Mouse (Mus musculus) urinary bladder, postnatal 4 days (tissue): ENCODE results near the gene Krt76.
A peak's percentile ranks its signal among the peaks of the same experiment; 100 is the strongest.

Source experiments
- DNase-seq, 2 experiments: peaks; one replicate each; pipeline ENCODE4 v3.0.0; 2021 to 2022; ENCODE audit warnings: low spot score in 2 of 2

Gene Krt76

DNA sequence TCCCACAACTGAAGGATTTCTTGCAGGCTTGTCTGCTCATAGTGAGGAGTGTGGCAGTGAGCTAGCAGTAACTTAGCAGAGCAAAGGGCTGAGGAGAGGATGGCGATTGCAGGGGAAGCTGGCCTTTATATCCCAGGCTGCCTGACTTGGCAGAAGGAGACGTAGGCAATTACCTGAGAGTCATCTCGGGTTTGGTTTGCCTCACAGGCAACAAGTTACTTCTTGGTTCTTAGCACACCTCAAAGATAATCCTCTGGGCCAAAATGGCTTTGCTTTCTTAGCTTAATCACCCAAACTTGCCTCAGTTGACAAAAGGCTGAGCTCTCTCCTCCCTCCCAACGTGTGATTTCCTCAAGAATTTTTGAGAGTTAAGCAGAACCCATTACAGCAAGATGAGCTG lies at the start of gene Krt76:
Gene Krt76 (minus strand): TSS at position 101 of the 400 bp plus-strand sequence.
- DNase-seq = no peak

GRCm38 (mm10) chr15:101941948-101942347 lies 49.2 kb upstream of the Krt76 start:
- DNase-seq = no peak

DNA sequence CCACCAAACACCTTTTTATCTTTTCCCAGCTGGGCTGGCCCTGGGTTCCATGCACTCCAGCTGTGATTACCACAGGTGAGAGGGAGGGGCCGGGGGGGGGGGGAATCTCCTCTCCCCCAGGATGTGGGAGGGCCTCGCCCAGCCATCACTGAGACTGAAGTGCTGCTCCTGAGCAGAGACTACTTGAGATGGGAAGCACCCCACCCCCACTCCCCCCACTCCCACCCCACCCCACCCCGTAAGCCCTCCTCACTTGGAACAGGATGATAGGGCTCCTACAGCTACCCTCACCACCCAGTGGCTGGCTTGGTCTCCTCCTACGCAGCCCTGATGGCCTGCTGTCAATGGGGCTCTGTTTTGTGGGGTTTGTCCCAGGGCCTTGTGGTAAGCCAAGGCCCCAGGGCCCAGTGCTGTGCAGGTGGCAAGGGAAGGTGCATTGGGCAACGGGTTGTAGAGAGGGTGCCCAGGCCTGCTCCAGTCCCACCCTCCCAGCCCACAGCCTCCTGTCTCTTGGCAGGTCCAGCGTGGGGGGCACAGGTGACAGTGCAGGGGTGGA lies 47.6 kb upstream of the Krt76 start, which contains the start of gene Krt79:
Gene Krt79 (minus strand): TSS at position 51 of the 556 bp plus-strand sequence.
- DNase-seq = no peak

- no peak for DNase-seq
These were observed 46.0 kb upstream of the Krt76 start for GRCm38 (mm10) chr15:101938600-101939308.

- DNase-seq = no peak
These were observed 40.3 kb upstream of the Krt76 start for GRCm38 (mm10) chr15:101933024-101933423.

DNA sequence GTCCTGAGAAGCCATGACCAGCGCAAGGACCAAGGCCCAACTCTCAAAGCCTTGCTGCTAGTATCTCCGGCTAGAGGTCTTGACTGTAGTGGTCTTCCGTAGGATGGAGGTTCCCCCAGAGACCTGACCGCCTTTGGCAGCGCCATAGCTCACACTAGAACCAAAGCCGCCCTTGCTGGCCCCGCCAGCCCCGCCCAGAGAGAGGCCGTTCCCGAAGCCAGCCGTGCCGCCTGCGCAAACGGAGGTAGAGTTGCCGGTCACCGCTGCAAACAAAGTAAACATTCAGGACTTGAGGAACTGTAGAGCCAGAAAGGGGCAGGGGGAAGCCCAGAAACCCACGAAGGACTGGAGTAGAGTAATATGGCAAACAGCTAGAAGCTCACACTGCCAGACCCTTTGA lies 36.9 kb upstream of the Krt76 start:
- DNase-seq = peak in 1 of 2 experiments; percentile 47

- DNase-seq = no peak
These were observed 36.4 kb upstream of the Krt76 start for GRCm38 (mm10) chr15:101929087-101929486.

- no peak for DNase-seq
These were observed 34.8 kb upstream of the Krt76 start for GRCm38 (mm10) chr15:101927340-101928080.

- no peak for DNase-seq
These were observed 32.3 kb upstream of the Krt76 start for GRCm38 (mm10) chr15:101925041-101925440.

- no peak for DNase-seq
These were observed 31.9 kb upstream of the Krt76 start, which contains the start of gene Krt4 for GRCm38 (mm10) chr15:101924635-101925034. Gene Krt4, minus strand, starts transcription at chr15:101924735.

DNA sequence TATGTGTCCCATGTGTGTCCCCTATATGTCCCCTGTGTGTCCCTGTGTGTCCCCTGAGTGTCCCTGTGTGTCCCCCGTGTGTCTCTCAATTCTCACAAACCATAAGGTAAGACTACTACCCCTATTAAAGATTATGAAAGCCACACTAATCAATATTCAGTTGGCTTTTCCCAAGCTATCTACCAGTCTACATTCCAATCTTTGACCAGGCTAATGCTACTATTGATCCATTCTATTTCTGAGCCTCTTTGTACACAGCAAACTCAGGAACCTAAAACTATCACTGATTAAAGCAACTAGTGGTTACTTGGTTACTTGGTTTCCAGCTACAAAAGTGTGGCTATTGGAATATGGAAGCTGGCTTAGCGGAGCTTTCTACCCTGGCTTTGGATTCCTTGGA lies 29.6 kb upstream of the Krt76 start:
- no peak for DNase-seq

GRCm38 (mm10) chr15:101916072-101916471 lies 23.4 kb upstream of the Krt76 start:
- no peak for DNase-seq

DNA sequence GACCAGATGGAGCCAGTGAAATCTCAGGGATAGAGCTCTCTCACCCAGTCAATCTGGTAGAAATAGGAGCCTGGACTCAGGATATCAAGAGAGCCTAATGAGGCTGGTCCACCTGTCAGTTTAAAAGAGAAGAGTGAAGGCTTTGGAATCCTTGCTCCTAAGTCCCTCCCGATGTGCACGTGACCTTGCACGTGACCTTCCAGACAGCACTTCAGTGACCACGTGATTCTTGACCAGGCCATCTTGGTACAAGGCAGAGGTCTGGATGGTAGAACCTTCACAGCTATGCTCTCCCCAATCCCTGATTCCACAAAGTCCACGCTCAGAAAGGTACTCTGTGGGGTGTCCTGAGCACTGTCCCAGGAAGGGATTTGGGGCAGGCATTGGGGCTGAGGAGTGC lies 12.1 kb upstream of the Krt76 start:
- DNase-seq = no peak

GRCm38 (mm10) chr15:101902171-101903149 lies 9.7 kb upstream of the Krt76 start:
- no peak for DNase-seq

DNA sequence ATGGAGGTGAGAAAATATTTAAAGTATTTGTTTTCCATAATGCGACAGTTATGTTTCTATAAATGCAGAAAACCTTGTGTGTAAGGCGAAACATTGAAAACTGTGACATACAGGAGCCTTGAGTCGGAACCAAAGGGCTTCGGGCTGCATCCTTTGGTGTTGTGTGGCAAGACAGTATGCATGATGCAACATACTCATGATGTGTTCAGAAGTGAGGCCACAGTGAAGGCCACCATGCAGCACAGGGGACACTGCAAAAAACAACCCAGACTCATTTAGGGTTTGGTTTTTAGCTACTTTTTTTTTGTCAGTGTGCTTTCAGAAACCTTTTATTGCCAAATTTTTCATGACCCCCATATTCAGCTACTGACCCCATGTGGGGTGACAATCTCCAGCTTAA lies 2.5 kb upstream of the Krt76 start:
- no peak for DNase-seq

DNA sequence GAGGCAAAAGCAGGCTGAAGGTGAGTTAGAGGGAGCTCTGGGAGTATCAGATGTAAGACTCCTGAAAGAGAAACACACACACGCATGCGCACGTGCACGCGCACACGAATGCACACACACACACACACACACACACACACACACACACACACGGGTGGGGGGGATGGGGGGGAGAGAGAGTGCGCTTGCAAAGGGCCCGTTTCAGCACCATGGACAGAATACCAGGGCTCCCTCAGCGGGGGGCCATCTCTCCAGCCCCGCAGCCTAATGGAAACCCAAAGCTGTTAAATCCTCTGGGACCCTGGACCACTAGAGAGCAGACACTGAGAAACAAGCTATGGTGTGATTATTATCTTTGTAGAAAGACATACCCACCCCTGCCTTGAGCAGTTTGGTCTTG lies 12.9 kb downstream of the Krt76 start:
- DNase-seq = no peak

DNA sequence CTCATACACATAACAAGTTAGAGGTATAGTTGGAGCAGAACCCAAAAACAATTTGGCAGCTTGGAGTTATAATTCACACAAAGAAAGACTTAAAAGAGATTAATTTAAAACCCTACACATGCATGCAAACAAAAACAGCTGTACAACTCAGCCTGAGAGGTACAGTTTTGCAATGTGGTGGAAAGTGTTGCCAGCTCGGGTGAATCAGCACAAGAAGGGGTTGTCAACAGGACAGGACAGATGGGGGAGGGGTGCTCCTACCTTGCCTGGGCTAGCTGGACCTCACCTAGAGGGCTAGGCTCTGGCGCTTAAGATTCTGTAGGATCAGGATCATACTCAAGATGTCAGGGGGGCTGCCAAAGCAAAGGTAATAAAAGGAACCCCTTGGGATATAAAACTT lies 14.7 kb downstream of the Krt76 start:
- DNase-seq = no peak

- no peak for DNase-seq
These were observed 18.3 kb downstream of the Krt76 start for GRCm38 (mm10) chr15:101874383-101874782.

DNA sequence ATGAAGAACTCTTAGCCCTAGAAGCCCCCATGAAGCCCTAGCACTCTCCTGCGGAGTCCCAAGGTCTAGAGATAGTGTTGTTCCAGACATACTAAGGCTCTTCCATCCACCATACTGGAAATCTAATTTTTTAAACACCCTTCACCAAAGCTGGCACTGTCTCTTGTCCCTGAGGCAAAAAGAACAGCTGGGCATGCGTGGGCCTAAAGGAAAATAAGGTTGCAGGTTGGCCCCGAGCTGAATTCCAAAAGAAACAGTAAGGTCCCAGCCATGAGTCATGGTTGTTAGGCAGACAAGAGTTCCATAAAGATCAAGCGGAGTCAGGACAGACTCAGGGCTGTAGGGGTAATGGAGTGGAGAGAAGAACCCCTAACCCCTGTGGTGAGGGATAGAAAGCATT lies 19.5 kb downstream of the Krt76 start:
- no peak for DNase-seq

DNA sequence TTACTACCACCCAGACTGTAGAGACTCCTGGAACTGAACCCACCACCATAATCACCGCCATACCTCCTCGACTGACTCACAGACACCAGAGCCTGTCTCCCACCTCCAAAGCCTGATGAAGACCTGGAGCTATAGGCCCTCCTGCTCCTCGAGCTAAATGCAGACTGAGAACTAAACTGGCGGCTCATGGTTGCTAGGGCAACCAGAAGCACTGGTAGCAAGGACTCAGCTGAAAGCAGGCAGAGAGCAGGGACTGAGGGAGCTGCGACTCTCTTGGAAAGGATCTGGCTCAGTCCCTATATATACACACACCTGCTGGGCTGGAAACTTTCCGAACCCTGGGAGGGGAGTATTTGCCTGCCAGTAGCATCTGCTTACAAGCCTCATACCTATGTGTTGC lies 23.3 kb downstream of the Krt76 start, which contains the start of gene Krt77:
Gene Krt77 (minus strand): TSS at position 275 of the 400 bp plus-strand sequence.
- DNase-seq = no peak

DNA sequence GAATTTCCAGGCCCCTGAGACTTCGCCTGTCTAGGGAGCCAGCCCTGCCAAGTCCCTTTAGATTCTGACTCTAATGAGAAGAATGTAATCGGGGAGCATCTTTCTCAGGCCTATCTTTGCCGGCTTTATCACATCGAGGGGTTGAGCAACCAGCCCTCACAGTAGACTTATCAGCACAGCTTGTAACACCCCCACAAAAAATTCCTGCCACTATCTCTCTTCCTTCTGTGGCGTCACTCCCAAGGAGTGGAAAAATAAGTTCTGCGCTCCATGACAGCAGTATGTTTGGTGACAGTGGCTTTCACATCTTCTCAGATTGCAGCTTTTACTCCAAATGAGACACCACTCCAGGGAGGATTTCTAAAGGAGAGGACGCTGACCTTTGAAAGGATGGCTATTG lies 26.0 kb downstream of the Krt76 start:
- no peak for DNase-seq
